Mouse (Mus musculus) mouse embryonic stem cell (cell line): Measurements from ENCODE around the gene Flrt1.
"Not testable (repeated sequence)": the region's sequence is repeated elsewhere in the genome, so short reads cannot be mapped to it uniquely, and the experiment has no call there.

ENCODE experiments used
- in situ Hi-C, 2 experiments: fragments of 300-500 bp; cut with MboI; formaldehyde crosslinking; loops; 1 replicate in 1 of 2; 3 replicates in 1 of 2; pipeline ENCODE4 v1.14.3; 2019 to 2020; ENCODE audit warnings: low sequenced_read_pairs in 2 of 2, low pct_unique_long_range_greater_than_20kb in 1 of 2, mixed read lengths in 1 of 2; ENCODE audit not compliant: unreplicated experiment in 1 of 2

The Flrt1 gene

DNA sequence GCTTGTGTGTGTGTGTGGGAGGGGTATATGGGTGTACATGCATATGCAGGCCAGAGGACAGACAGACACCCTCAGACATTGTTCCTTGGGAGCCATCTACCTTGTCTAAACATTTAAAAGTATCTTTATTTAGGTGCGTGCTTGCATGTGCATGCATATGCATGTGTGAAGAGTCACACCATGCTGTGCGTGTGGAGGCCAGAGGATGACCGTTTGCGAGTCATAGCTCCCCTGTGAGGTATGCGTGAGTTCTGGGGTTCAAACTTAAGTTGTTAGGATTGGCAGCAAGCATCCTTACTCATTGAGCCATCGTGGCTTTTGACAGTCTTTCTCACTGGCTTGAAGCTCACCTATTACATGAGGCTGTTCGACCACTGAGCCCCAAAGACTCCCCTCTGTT, 27.3 kb downstream of the Flrt1 start:
- in situ Hi-C loops, result no loop called here

DNA sequence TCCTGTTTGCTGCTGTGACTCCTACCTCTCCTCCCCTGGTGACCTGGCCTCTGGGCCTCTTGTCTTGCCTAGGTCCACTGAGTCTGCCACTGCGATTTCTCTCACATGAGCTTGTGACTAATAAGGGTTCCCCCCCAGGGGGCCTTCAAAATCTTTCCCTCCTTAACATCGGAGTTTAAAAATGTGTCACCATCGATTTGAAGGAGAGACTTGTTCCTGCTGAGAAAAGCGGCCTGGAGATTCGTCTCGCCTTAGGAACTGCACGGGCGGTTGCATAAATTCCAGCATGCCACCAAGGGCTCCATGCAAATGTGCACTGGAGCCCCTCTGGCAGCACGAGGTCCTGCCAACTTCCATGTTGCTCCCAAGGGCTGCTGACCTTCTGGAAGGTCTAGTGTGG, 27.9 kb downstream of the Flrt1 start:
- in situ Hi-C loops, result no loop called here

DNA sequence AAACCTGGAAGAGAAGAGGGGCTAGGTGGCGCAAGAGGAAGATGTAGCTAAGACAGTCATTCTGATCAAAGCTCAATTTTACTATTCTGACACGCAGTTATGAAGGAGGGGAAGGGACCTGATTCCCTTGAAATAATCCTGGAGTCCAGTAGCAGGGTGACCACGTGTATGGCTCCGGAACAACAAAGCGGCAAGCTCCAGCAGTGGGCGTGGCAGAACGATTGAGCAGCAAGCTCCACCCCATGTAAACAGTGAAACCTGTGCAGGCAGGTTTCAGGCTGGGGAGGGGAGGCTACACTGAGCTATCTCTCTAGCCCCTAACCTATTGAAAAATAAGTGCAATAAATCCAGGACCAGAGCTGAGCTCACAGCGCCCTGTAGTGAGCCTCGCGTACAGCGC, 30.2 kb downstream of the Flrt1 start:
- in situ Hi-C loops, result not testable (repeated sequence)

GRCm38 (mm10) chr19:7073997-7074781, 31.3 kb downstream of the Flrt1 start:
- in situ Hi-C loops, result loop anchor here in 1 of 2 experiments (25.0 kb wide), 1 partner anchor 338 kb away; the partner anchor contains the start of gene 2700081O15Rik

GRCm38 (mm10) chr19:7072221-7072620, 33.3 kb downstream of the Flrt1 start:
- in situ Hi-C loops, result loop anchor here in 1 of 2 experiments (25.0 kb wide), 1 partner anchor 340 kb away; the partner anchor contains the start of gene 2700081O15Rik

DNA sequence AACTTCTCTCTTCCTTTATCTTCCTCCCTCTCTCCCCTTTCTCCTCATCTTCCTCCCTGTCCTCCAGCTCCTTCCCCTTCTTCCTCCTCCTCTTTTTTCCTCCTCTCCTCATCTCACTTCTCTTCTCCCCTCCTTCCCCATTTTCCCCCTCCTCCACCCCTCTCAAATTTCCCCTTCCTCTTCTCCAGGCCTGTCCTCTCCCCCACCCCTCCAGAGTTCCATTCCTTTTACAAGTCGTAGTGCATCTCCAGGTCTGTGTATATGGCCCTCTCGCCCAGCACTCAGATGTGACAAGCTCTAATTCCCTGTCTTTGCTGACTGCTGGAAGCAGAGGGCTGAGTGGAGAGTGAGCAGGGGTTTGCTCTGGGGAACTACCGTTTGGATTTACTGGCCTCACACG, 34.8 kb downstream of the Flrt1 start:
- in situ Hi-C loops, result loop anchor here in 1 of 2 experiments (25.0 kb wide), 1 partner anchor 342 kb away; the partner anchor contains the start of gene 2700081O15Rik

DNA sequence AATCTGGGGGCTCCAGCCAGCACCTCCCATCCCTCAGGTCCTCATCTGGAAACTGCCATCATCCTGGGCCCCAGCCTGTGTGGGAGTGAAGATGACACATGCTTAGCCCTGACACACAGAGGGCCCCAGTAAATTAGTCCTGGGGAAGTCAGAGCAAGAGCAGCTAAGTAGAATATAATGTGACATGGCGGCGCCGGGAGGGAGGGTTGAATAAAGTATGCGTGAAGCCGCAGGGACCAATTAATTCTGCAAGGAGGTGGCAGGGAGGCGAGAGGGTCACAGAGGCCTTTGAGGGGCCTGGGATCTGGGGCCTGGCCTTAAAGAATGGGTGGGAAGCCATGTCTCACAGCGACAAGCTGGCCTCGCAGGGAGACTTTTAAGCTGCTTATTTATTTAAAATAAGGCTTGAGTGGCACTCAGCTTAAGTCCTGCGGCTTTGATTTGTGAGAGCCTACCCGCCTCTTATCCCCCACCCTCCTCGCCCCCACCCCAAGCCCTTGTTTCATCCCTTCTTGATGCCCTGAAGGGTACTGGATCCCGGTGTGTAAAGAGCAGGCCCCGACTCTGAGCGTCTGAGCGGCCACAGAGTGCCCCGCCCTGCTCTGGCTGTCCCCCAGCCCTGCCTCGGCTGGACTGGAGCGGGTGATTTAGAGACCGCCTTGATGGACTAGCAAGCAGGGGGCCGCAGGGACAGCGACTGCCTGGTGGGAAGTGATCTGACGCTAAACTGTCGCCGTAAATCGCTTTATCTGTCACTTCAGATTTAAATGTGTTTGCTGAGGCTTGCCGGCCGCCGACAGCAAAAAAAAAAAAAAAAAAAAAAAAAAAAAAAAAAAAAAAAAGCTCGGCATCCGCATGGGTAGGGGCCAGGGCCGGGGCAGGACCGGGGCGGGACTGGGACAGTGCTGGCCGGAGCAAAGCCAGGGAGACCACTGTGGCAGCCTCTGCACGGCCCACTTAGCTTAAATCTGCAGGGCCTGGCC, 35.5 kb downstream of the Flrt1 start:
- in situ Hi-C loops, result loop anchor here (10.0 to 25.0 kb wide), 2 partner anchors 275 to 342 kb away; partner anchors contain the start of genes 2700081O15Rik (in 1 of the 2) and Mark2 (in 1 of the 2)

DNA sequence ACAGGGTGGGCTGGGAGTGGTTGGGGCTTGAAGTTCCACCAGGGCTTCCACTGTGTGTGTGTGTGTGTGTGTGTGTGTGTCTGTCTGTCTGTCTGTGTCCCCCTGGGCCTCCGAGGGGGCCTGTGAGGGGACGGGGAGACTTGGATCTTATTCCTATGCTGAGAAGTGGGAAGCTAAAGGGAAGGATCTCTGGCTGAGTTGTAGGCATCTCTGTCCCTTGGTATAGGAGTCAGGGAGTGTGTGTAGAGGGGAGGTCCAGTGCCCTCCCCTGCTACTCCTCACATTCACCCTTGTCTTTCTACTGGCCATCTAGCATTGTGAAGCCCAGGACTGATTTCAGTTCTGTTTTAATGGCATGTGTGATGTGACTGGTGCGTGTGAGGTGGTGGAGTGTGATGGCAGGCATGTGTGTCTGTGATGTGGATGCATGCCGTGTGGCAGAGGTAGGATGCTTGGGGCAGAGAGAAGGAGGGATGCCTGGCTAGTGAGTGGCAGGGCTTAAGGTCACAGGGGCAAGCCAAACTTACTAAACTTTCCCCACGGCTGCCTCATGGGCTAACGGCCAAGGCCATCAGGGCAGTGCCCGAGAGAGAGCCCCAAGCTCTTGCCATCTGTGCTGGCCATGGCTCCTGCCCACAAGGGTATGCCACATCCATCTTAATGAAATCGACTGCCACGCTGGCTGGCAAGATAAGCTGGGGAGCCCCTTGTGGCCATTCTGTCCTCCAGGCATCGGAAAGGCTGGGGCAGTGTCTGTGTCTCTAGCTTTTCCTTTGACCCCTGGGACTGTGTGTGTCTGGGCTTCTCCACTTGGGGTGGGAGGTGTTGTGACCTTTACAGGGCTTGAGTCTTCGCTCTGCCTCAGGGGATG, 36.6 kb downstream of the Flrt1 start:
- in situ Hi-C loops, result loop anchor here (10.0 to 25.0 kb wide), 2 partner anchors 276 to 343 kb away; partner anchors contain the start of genes 2700081O15Rik (in 1 of the 2) and Mark2 (in 1 of the 2)

- in situ Hi-C loops, result loop anchor here (10.0 to 25.0 kb wide), 2 partner anchors 277 to 344 kb away; partner anchors contain the start of genes 2700081O15Rik (in 1 of the 2) and Mark2 (in 1 of the 2)
Observed at GRCm38 (mm10) chr19:7068136-7068535, 37.4 kb downstream of the Flrt1 start.

DNA sequence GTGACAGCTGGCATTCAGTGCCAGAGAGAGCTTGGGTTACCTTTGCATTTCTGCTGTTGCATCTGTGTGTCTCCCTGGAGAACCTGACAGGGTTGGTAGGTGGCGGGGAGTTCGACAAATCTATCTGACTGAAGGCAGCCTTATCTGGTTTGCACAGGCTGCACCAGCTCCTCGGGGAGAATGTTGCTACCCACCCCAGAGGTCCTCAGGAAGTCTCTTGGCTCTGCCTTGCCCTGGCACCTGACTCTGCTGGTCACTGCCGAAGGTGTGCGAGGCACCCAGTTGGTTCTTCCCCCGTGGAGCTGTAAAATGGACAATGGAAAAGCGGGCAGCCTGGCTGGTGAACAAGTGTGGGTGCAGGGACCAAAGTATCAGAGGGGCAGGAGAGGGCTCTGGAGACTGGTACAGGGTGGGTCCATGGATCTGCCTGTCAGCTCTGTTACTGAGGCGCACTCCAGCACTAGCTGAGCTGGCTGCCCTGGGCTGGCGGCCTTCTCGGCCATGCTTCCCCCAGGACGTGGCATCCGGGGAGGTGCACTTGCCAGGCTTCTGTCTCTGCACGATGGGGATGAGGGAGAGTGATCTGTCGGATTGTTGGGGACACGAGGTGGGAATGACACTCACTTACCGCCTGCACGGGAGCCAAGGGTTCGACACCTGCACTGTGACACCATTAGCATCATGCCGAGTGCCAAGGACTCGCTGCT, 38.0 kb downstream of the Flrt1 start:
- in situ Hi-C loops, result loop anchor here (10.0 to 25.0 kb wide), 2 partner anchors 277 to 345 kb away; partner anchors contain the start of genes 2700081O15Rik (in 1 of the 2) and Mark2 (in 1 of the 2)

DNA sequence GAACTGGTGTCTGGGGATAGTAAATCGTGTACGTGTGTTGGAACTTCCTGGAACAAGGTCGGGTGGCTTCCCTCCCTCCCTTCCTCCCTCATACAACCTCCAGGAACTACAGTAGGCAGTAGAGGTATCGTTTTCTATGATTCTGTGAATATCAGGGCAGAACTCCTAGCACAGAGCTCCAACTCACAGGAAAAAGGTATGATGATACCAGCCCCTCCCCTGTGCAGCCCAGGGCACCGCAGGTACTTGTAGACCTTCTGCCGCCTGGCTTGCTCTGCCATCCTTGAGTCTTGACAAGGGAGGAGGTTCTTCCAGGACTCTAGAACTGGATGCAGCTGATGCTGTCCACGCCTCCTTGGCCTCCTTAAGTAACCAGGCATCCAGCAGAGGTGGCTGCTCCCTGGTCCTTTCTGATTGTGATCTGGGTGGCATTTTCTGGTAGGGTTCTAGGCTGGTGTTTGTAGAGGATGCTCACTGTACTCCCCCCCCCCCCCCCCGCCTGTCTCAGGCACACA, 38.6 kb downstream of the Flrt1 start:
- in situ Hi-C loops, result loop anchor here (10.0 to 25.0 kb wide), 2 partner anchors 278 to 345 kb away; partner anchors contain the start of genes 2700081O15Rik (in 1 of the 2) and Mark2 (in 1 of the 2)

DNA sequence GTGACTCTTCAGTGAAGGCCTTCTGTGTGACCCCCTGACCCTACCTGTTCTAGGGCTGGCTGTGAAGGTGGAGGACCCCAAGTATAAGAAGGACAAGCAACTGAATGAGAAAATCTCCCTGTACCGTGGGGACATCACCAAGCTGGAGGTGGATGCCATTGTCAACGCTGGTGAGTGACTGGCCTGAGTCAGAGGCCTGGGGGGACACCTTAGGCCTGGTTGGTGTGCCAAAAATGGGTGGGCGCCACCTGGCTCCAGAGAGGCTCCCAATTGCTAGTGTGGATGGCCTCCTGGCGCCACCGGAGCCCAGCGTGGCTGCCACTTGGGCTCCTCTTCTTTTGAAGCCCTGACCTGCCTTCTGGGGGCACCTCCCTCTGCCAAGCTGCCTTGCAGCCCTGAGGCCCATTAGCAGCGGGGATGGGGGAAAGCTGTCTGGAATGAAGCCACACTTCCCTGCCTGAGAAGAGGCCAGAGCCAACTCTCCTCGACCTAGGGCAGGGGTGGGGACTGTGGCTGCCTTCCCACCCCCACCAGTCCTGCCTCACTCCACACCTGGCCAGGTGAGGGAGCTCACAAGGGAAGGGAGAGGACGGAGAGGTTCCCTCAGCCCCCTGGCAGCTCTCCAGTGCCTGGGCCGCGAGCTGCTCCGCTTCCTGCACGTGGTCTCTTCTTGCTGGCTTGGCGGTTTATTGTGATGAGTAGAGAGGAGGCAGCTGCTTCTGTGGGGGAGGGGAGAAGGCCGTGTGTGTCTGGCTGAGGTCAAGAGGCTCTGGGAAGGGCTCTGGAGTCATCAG, 39.3 kb downstream of the Flrt1 start:
- in situ Hi-C loops, result loop anchor here (10.0 to 25.0 kb wide), 2 partner anchors 279 to 346 kb away; partner anchors contain the start of genes 2700081O15Rik (in 1 of the 2) and Mark2 (in 1 of the 2)

GRCm38 (mm10) chr19:7064571-7064970, 41.0 kb downstream of the Flrt1 start:
- in situ Hi-C loops, result loop anchor here (5.0 to 25.0 kb wide), 3 partner anchors 128 to 348 kb away; partner anchors contain the start of genes 2700081O15Rik (in 1 of the 2) and Mark2 (in 1 of the 2)

DNA sequence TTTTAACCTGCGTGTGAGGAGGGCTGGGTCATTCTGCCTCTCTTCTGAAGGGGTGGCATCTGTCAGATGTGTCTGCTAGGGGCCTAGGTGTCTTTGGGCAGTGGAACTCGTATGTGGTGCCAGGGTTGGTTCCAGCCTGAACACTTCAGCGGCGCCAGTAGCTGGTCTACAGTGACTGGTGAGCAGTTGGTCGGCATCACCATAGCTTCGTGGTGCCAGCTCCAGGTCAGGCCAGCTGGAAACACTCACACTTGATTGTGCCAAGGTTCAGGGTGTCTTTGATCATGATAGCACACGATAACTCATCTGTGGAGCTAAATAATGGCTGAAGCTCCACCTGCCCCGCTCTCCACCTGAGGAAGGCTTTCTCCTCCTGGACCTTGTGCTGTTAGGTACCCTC, 42.6 kb downstream of the Flrt1 start:
- in situ Hi-C loops, result loop anchor here (5.0 to 25.0 kb wide), 3 partner anchors 129 to 349 kb away; partner anchors contain the start of genes 2700081O15Rik (in 1 of the 2) and Mark2 (in 1 of the 2)

GRCm38 (mm10) chr19:7062110-7062509, 43.4 kb downstream of the Flrt1 start:
- in situ Hi-C loops, result loop anchor here (5.0 to 25.0 kb wide), 3 partner anchors 130 to 350 kb away; partner anchors contain the start of genes 2700081O15Rik (in 1 of the 2) and Mark2 (in 1 of the 2)
